Mouse (Mus musculus) stomach, embryonic 16.5 days (tissue): ENCODE measurements at regions not wholly inside any gene's neighbourhood (a gene's known extent, or its start where the extent isn't known, plus 50 kb on each side); places are given as distances from the start of the nearest gene placed in this dataset.

Experiments used
- ATAC-seq: fragments of 200-750 bp; cut with Nextera tagmentation; 2 replicates; pipeline ENCODE4 v1.8.0; 2017; ENCODE audit warnings: moderate number of reproducible peaks, moderate TSS enrichment; ENCODE audit not compliant: insufficient read depth, low FRiP score
- H3K27ac ChIP-seq: fragments of 300-500 bp; sonication (generic); 2 replicates; pipeline ENCODE4 v1.5.1; 2014; ENCODE audit warnings: low read length
- H3K27me3 ChIP-seq: fragments of 300-500 bp; sonication (generic); 2 replicates; pipeline ENCODE4 v1.6.1; 2014; ENCODE audit warnings: low read length, control low read depth, mixed read lengths; ENCODE audit not compliant: control insufficient read depth, insufficient read depth
- H3K36me3 ChIP-seq: fragments of 300-500 bp; sonication (generic); 2 replicates; pipeline ENCODE4 v1.6.1; 2014; ENCODE audit warnings: low read length; ENCODE audit not compliant: control insufficient read depth, insufficient read depth
- H3K4me1 ChIP-seq: fragments of 300-500 bp; sonication (generic); 2 replicates; pipeline ENCODE4 v1.6.1; 2014; ENCODE audit warnings: low read length, control low read depth, mixed read lengths; ENCODE audit not compliant: control insufficient read depth, insufficient read depth
- H3K4me2 ChIP-seq: fragments of 300-500 bp; sonication (generic); 2 replicates; pipeline ENCODE4 v1.6.1; 2014; ENCODE audit warnings: low read depth, low read length, mixed read lengths
- H3K4me3 ChIP-seq: fragments of 300-500 bp; sonication (generic); replicated peaks from 2 replicates; pipeline ENCODE4 v1.5.1; 2014; ENCODE audit warnings: mild to moderate bottlenecking, low read length
- H3K9ac ChIP-seq: fragments of 300-500 bp; sonication (generic); 2 replicates; pipeline ENCODE4 v1.6.1; 2014; ENCODE audit warnings: low read length
- H3K9me3 ChIP-seq: fragments of 300-500 bp; sonication (generic); replicated peaks from 2 replicates; pipeline ENCODE4 v1.6.1; 2016; ENCODE audit warnings: low read length, control low read depth; ENCODE audit not compliant: control insufficient read depth
- WGBS: fragments of 180-500 bp; shearing (Covaris S2); extraction: QIAGEN DNeasy Blood & Tissue Kit; methylation state at CpG from one replicate; pipeline ENCODE4 v1.1.7; 2014; 5-methylcytosine and 5-hydroxymethylcytosine counted together

GRCm38 (mm10) chr12:50808731-50809281 is 159.9 kb upstream of the Prkd1 start:
- H3K9me3 ChIP-seq, result no peaks in the 10 kb centered on the region
- H3K27me3 ChIP-seq, result no peaks in the 10 kb centered on the region
- WGBS, result 65% methylated on average over 7 of the region's 7 CpGs
- H3K27ac ChIP-seq, result no peak overlapping the region
- H3K4me1 ChIP-seq, result no peaks in the 10 kb centered on the region
- ATAC-seq, result no peak
- no peak overlapping the region for H3K4me3 ChIP-seq
- H3K4me2 ChIP-seq, result no peak overlapping the region
- no peak overlapping the region for H3K9ac ChIP-seq
- H3K36me3 ChIP-seq, result no peaks in the 10 kb centered on the region

GRCm38 (mm10) chr12:50804391-50804790 is 155.5 kb upstream of the Prkd1 start:
- Histone ChIP-seq H3K27ac (no peak overlapping the region), H3K4me3 (no peak overlapping the region), H3K4me1 (no peaks in the 10 kb centered on the region), H3K27me3 (no peaks in the 10 kb centered on the region), H3K9me3 (no peaks in the 10 kb centered on the region), H3K36me3 (no peaks in the 10 kb centered on the region), H3K9ac (no peak overlapping the region), H3K4me2 (no peak overlapping the region)
- no peak for ATAC-seq
- WGBS, result 46% methylated on average over 3 of the region's 3 CpGs

GRCm38 (mm10) chr12:50765156-50765940 is 116.5 kb upstream of the Prkd1 start:
- Histone ChIP-seq H3K27ac (no peak overlapping the region), H3K27me3 (no peaks in the 10 kb centered on the region), H3K9me3 (no peaks in the 10 kb centered on the region), H3K36me3 (no peaks in the 10 kb centered on the region), H3K9ac (no peak overlapping the region), H3K4me1 (no peaks in the 10 kb centered on the region), H3K4me3 (no peak overlapping the region), H3K4me2 (no peak overlapping the region)
- 65% methylated on average over 8 of the region's 8 CpGs for WGBS
- no peak for ATAC-seq

GRCm38 (mm10) chr12:50764457-50764856 is 115.6 kb upstream of the Prkd1 start:
- H3K9ac ChIP-seq, result no peak overlapping the region
- no peak for ATAC-seq
- no peak overlapping the region for H3K27ac ChIP-seq
- H3K36me3 ChIP-seq, result no peaks in the 10 kb centered on the region
- no peaks in the 10 kb centered on the region for H3K27me3 ChIP-seq
- WGBS, result 62% methylated on average over 2 of the region's 2 CpGs
- no peak overlapping the region for H3K4me3 ChIP-seq
- no peak overlapping the region for H3K4me2 ChIP-seq
- H3K4me1 ChIP-seq, result no peaks in the 10 kb centered on the region
- H3K9me3 ChIP-seq, result no peaks in the 10 kb centered on the region

- Histone ChIP-seq H3K9me3 (no peaks in the 10 kb centered on the region), H3K27ac (no peak overlapping the region), H3K27me3 (no peaks in the 10 kb centered on the region), H3K9ac (no peak overlapping the region), H3K4me3 (no peak overlapping the region), H3K4me2 (no peak overlapping the region), H3K4me1 (no peaks in the 10 kb centered on the region), H3K36me3 (no peaks in the 10 kb centered on the region)
- no peak for ATAC-seq
- WGBS, result 80% methylated on average over 9 of the region's 9 CpGs
These were observed 85.2 kb upstream of the Prkd1 start for GRCm38 (mm10) chr12:50734135-50734534.

GRCm38 (mm10) chr12:50712615-50713014 is 63.7 kb upstream of the Prkd1 start:
- 75% methylated on average over 5 of the region's 5 CpGs for WGBS
- H3K36me3 ChIP-seq, result no peaks in the 10 kb centered on the region
- H3K4me3 ChIP-seq, result no peak overlapping the region
- H3K9me3 ChIP-seq, result no peaks in the 10 kb centered on the region
- no peaks in the 10 kb centered on the region for H3K27me3 ChIP-seq
- ATAC-seq, result no peak
- no peak overlapping the region for H3K9ac ChIP-seq
- H3K27ac ChIP-seq, result no peak overlapping the region
- no peaks in the 10 kb centered on the region for H3K4me1 ChIP-seq
- no peak overlapping the region for H3K4me2 ChIP-seq

- H3K9ac ChIP-seq, result no peak overlapping the region
- H3K4me3 ChIP-seq, result no peak overlapping the region
- no peaks in the 10 kb centered on the region for H3K9me3 ChIP-seq
- no peaks in the 10 kb centered on the region for H3K36me3 ChIP-seq
- H3K27me3 ChIP-seq, result no peaks in the 10 kb centered on the region
- no peak for ATAC-seq
- H3K27ac ChIP-seq, result no peak overlapping the region
- no peak overlapping the region for H3K4me2 ChIP-seq
- H3K4me1 ChIP-seq, result no peaks in the 10 kb centered on the region
- WGBS, result 81% methylated on average over 6 of the region's 6 CpGs
These were observed 60.3 kb upstream of the Prkd1 start for GRCm38 (mm10) chr12:50709000-50709788.

GRCm38 (mm10) chr12:50698613-50699442 is 49.9 kb upstream of the Prkd1 start:
- no peak overlapping the region for H3K4me2 ChIP-seq
- H3K4me1 ChIP-seq, result peaks cover 3% of the 10 kb centered on the region; the same call in 1 of the 2 replicates
- no peaks in the 10 kb centered on the region for H3K27me3 ChIP-seq
- no peak overlapping the region for H3K4me3 ChIP-seq
- H3K9me3 ChIP-seq, result no peaks in the 10 kb centered on the region
- 32% methylated on average over 5 of the region's 5 CpGs for WGBS
- ATAC-seq, result no peak
- H3K9ac ChIP-seq, result no peak overlapping the region
- H3K36me3 ChIP-seq, result no peaks in the 10 kb centered on the region
- H3K27ac ChIP-seq, result no peak overlapping the region
